Mouse (Mus musculus): ENCODE measurements around the gene Plxnb1.

Plxnb1 gene

GRCm38 (mm10) chr9:109060184-109060897 lies 34.8 kb upstream of the Plxnb1 start:
- DNase-seq (ENCODE audit: extremely low read depth, low read depth, low spot score): no peak

DNA sequence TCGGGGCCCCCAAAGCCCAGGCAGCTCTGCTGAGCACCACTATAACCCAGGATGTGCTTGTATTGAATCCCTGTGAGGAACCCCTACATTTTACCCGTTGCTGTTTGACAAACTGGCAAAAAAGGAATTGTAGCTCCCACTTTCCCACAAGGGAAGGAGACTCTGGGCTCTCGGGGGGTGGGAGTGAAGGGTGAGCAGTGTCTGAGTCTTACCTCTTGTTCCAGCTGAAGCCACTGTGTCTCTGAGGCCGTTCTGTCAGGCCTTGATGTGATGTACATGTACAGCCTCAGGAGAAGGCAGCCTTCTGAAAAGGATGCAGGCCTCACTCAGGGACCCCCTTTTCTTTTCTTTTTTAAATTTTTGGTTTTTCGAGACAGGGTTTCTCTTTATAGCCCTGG lies 34.3 kb upstream of the Plxnb1 start:
- DNase-seq (ENCODE audit: extremely low read depth, low read depth, low spot score): no peak

DNA sequence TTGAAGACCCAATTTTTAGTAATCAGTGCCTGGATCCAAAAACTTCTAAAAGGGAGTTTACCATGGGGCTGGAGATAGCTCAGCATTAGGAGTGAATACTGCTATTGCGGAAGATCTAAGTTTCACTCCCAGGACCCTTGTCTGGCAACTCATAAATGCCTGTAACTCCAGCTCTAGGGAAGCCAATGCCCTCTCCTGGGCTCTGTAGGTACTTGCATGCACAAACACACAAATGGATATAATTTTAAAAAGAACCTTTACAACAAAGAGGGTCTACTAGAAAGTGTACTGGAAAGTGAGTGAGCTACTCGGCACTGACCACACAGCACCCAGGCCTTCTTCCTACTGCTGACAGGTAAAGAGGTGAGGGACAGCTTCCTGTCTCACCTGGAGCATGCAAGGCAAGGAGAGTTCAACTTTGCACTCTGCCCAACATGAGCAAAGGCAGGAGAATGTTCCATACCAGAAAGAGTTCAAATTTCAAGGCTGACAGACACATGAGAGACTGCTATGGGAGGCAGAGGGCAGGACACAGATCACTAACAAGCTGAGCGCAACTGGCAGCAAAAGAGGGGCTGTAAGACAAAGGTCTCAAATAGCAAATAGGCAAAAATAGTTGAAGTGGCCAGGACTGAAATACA lies 27.0 kb upstream of the Plxnb1 start:
- no peak for DNase-seq (ENCODE audit: extremely low read depth, low read depth, low spot score)

DNA sequence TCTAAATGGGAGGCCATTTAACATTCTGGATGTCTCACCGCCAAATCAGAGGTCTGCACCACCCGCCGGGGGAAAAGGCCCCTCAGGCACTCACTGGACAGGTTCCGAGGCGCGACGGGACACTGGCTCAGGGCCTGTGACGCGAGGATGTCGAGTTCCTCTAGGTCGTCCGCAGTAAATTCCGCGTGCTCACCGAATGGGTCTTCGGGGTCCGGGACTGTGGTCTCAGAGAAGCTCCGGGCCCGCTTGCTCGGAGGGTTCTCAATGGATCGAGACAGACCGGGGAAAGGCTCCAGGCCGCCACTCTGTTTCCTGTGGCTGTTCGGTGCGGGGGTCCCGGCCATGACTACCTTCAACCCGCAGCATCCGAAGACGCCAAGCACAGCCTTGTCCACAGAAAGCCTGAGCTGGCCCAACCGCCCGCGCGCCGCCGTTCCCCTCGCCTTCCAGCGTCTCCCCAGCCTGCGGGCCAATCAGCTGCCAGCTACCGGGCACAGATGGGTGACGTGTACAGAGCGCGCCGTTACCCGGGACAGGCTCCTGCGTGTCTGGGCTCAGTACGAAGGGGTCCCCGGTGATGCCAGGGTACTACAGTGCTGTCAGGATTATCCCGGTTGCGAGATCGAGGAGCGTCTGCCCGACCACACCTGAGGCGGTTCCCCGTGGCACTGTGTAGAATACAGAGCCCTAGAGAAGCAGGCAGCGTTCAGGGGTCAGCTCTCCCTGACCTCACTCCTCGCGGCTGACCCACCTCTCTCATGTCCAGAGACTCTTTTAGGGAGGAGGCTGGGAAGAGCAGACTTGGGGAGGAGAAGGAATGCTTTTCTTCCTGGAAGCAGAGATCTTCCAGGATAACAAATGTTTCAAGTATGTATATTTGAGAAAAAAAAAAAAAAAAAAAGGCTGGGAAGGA lies 21.3 kb upstream of the Plxnb1 start, which contains the start of gene Atrip:
Gene Atrip, minus strand, starts transcription at position 464 of the 913 bp plus-strand sequence.
- DNase-seq (ENCODE audit: extremely low read depth, low read depth, low spot score): no peak

- no peak for DNase-seq (ENCODE audit: extremely low read depth, low read depth, low spot score)
Observed at GRCm38 (mm10) chr9:109080516-109080915, 14.7 kb upstream of the Plxnb1 start.

DNA sequence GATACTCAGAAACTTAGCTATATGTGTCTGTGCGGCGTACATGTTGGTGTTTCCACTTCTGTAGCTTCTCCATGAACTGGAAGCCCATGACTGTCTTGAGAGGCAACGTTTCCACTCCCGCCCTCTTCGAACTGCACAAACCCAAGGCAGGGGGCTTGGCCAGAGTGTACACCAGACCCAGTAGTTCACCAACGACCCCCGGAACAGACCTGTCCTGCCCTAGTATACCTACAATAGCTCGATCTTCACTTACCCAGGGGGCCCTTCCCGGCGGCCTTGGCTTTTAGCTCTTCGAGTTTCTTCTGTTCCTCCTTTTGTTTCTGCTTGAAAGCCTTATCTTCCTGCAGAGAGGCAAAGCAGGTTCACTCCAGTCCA lies 13.5 kb upstream of the Plxnb1 start:
- no peak for DNase-seq (ENCODE audit: extremely low read depth, low read depth, low spot score)

- no peak for DNase-seq (ENCODE audit: extremely low read depth, low read depth, low spot score)
Observed at GRCm38 (mm10) chr9:109082124-109082800, 12.9 kb upstream of the Plxnb1 start, which contains the start of the genes Ccdc51 and Tma7. Ccdc51 (plus strand) TSS chr9:109082493. Tma7 (minus strand) TSS chr9:109082587.

GRCm38 (mm10) chr9:109084922-109085321 lies 10.3 kb upstream of the Plxnb1 start:
- DNase-seq (ENCODE audit: extremely low read depth, low read depth, low spot score): no peak

DNA sequence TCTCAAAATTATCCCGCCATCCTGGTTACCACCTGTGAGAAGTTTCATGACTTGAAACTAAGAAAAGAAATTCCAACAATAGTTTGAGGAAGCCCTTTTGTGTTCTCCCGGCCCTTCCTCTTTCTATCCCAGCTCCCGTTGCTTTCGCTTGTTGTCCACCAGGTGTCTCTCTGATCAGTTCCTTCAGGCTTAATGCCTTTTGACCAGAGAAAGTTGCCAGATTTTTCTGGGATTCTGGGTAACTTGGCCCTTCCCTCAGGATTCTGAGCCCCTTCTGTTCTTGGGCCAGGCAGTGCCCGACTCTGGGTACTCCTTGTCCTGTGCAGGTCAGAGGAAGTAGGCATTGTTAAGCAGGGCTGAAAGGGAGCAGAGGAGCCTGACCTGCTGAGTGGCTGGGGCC lies 7.2 kb upstream of the Plxnb1 start:
- no peak for DNase-seq (ENCODE audit: extremely low read depth, low read depth, low spot score)

GRCm38 (mm10) chr9:109090446-109090845 lies 4.7 kb upstream of the Plxnb1 start:
- no peak for DNase-seq (ENCODE audit: extremely low read depth, low read depth, low spot score)

- no peak for DNase-seq (ENCODE audit: extremely low read depth, low read depth, low spot score)
Observed at GRCm38 (mm10) chr9:109091802-109092201, 3.4 kb upstream of the Plxnb1 start.

GRCm38 (mm10) chr9:109092799-109093198 lies 2.4 kb upstream of the Plxnb1 start:
- no peak for DNase-seq (ENCODE audit: extremely low read depth, low read depth, low spot score)

DNA sequence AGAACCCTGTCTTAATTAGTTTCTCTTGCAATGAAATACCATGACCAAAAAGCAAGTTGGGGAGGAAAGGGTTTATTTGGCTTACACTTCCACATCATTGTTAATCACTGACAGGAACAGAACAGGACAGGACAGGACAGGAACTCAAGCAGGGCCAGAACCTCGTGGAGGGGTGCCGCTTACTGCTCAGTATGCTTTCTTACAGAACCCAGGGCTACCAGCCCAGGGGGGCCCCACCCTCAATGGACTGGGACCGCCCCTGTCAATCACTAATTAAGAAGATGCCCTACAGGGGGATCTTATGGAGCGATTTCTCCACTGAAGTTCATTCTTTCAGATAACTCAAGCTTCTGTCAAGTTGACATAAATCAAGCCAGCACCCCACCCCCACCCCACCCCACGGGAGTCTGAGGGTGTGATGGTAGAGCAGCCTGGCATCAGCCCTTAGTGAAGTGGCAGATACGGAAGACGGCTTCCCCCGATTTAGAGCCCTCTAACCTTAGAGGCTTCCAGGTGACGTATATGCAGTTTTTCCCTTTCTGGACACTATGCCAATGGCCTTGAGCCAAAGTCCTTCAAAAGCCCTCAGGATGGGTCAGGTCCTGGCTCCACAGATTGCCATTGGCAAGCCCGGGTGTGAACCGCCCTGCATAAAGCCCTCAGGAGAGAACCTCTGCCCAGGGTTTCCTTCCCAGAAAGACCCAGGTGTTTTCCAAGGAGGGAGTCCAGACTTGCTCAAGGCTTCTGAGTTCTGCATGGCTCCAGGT lies 1.2 kb upstream of the Plxnb1 start:
- no peak for DNase-seq (ENCODE audit: extremely low read depth, low read depth, low spot score)

GRCm38 (mm10) chr9:109094553-109095136 lies 544 bp upstream of the Plxnb1 start:
- DNase-seq (ENCODE audit: extremely low read depth, low read depth, low spot score): no peak

- DNase-seq (ENCODE audit: extremely low read depth, low read depth, low spot score): no peak
Observed at GRCm38 (mm10) chr9:109096251-109096661, 1.1 kb downstream of the Plxnb1 start.

DNA sequence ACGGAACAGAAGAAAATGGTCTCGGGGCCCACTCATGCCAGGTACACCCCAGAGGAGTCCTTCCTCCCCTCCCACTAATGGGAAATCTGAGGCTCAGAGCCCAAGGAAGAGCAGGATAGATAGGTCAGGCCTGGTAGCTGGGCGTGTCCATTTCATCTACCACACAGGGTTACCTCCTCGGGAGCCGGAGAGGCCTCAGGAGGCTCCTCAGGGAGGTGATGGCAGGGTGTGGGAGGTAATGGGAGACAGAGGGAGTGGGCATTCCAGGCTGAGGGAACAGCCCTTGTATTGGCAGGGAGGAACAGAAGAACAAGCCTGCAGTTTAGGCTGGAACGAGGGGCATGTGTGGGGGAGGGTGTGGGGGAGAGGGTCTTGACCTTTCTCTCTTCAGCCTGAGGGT lies 1.7 kb downstream of the Plxnb1 start:
- no peak for DNase-seq (ENCODE audit: extremely low read depth, low read depth, low spot score)

DNA sequence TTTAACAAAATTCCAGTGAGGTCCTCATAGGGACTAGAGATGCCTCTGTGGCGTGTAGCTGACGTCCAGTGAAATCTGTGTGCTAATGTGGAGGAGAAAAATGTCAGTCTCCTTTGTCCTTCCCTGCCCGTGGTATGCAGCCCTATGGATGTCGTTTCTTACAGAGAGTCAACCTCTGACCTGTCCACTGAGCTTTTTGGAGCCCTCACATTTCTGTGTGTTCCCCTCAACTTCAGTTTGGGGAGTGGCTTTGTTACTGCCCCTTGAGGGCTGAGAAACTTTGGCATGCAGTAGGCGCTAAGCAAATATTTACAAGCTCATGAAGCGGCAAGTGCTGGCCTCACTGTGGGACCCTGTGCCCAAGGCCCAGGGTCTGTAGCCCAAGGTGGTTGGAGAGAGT lies 2.1 kb downstream of the Plxnb1 start:
- DNase-seq (ENCODE audit: extremely low read depth, low read depth, low spot score): no peak

DNA sequence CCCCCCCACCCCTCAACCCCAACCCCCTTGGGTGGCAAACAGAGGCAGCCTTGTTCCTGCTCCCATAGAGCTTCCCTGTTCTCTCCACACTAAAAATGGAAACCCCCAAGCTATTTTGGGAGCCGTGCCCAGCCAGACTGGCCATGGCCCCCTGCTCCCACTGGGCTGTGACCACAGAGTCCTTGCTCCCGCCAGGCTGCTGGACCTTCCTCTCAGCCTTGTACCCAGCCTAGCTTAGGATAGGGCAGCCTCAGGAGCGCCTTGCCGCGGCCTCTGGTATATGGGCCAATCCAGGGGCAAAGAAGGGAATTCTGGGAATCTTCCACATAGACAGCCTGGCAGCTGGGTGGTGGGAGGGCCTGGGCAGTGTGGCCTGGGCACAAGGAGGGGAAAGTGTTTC lies 2.6 kb downstream of the Plxnb1 start:
- DNase-seq (ENCODE audit: extremely low read depth, low read depth, low spot score): no peak

DNA sequence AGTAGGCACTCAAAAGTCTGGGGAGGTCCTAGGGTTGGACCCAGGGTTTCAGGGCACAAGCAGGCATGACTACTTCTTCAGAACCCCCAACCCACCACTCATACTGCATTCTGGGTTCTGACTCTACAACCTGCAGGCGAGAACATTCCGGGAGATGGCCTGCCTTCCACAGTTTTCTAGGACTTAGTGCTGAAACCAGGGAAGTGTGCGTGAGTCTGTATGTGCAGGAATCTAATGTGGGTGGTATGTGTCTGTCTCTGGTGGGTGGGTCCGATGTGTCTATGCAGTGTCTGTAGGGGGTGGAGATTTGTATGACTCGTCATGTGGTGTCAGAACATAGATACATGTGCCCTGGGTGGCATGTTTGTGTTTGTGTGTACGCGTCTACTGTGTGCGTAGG lies 3.2 kb downstream of the Plxnb1 start:
- DNase-seq (ENCODE audit: extremely low read depth, low read depth, low spot score): no peak

DNA sequence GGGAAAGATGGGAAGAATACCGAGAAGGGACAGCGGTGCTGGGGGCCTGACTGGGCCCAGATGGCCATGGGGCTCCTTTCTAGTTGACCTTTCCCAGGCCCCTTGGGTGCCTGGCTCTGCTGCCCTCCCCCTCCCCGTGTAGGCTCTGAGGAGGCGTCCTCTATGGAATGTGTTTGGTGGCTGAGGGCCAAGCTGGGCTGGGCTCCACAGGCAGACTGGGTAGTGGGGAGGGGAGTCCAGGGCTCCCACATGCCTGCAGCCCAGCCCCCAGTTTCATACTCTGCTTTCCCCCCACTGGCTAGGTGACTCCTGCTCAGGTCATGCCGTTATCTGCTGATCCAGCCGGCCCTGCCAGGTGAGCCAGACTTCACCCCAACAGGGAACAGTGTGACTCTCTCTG lies 3.8 kb downstream of the Plxnb1 start:
- DNase-seq (ENCODE audit: extremely low read depth, low read depth, low spot score): no peak

Data from fat pad, adult 2 months (tissue).